Mouse (Mus musculus) small intestine, adult 2 months (tissue): Measurements from ENCODE around the gene Tmem50b.

Source experiments
- CTCF ChIP-seq: fragments of 200-500 bp; IDR thresholded peaks from 2 replicates; pipeline ENCODE4 v1.5.1; 2012; ENCODE audit warnings: low read depth, mild to moderate bottlenecking, control low read depth, inconsistent platforms, low read length, moderate library complexity, mixed read lengths; ENCODE audit not compliant: insufficient replicate concordance, insufficient read length; ENCODE audit errors: extremely low read depth
- POLR2A ChIP-seq: fragments of 200-500 bp; IDR thresholded peaks from 2 replicates; pipeline ENCODE4 v1.6.1; 2012; ENCODE audit warnings: low read depth, mild to moderate bottlenecking, control low read depth, inconsistent platforms, low read length, moderate library complexity

- TF ChIP-seq CTCF (no peak), POLR2A (no peak)
These were observed 54.0 kb downstream of the Tmem50b start for GRCm38 (mm10) chr16:91543619-91544018.
